Mouse (Mus musculus): ENCODE data around the gene Nmrk2. TPM values are rescaled to one million over a fixed set of nuclear protein-coding genes. Genes with fewer than 3 reads are reported as not detected.

The Nmrk2 gene
- total and polyA plus RNA-seq, 3 experiments, result not detected

DNA sequence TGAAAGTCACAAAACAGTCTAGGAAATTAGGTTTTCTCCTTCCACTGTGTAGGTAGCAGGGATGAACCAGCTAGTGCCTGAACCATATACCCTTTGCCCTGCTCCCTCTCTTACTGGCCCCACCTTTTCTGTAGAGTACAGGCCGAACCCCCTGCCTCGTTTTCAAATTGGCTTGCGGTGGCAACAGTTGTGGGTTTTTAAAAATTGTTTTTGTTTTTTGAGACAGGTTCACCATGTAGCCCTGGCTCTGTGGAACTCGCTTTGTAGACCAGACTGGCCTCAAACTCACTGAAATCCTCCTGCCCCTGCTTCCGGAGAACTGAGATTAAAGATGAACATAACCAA, 33.8 kb downstream of the Nmrk2 start:
- Histone ChIP-seq H3K9ac (ENCODE audit: insufficient read depth, low read depth) (peak overlapping the region; percentile 55), H3K27me3 (replicated peaks) (no peaks in the 10 kb centered on the region), H3K79me2 (replicated peaks; ENCODE audit: control insufficient read depth, extremely low read depth, insufficient read depth, poor library complexity, severe bottlenecking) (peaks cover 33% of the 10 kb centered on the region), H3K4me1 (ENCODE audit: control insufficient read depth in 1 of 2, insufficient read depth in 2 of 2) (peaks cover 16 to 47% of the 10 kb centered on the region in 2 experiments), H3K4me3 (replicated peaks in 1 of 3; ENCODE audit: low read depth in 2 of 3, low read length in 2 of 3, poor library complexity in 1 of 3) (peak overlapping the region; percentile 65 to 86 (median 80)), H3K9me3 (replicated peaks; ENCODE audit: low read length) (no peaks in the 10 kb centered on the region), H3K27ac (ENCODE audit: insufficient read depth, low read depth) (peak overlapping the region; percentile 61; the same call in 1 of the 2 replicates), H3K36me3 (replicated peaks in 1 of 2; ENCODE audit: control insufficient read depth in 1 of 2, insufficient read depth in 1 of 2, low read length in 1 of 2) (peaks cover 7 to 28% of the 10 kb centered on the region in 2 experiments), H3K4me2 (ENCODE audit: insufficient read depth, low read depth, poor library complexity, severe bottlenecking) (peak overlapping the region; percentile 84)
- TF ChIP-seq MXI1 (IDR thresholded peaks at IDR 0.05; ENCODE audit: low read depth, low read length), result no peak
- TF ChIP-seq JUND (conservative IDR thresholded peaks at IDR 0.05; ENCODE audit: low read depth, low read length), result no peak
- no peak for TF ChIP-seq SMC3 (IDR thresholded peaks at IDR 0.05; ENCODE audit: low read depth, low read length)
- TF ChIP-seq ZNF384 (IDR thresholded peaks at IDR 0.05; ENCODE audit: low read depth, low read length), result no peak
- no peak for TF ChIP-seq POLR2A (IDR thresholded peaks at IDR 0.05; ENCODE audit: low read depth, low read length)
- no peak for TF ChIP-seq ELF1 (IDR thresholded peaks at IDR 0.05; ENCODE audit: low read depth, low read length)
- no peak for TF ChIP-seq MAX (IDR thresholded peaks at IDR 0.05; ENCODE audit: low read length)
- no peak for TF ChIP-seq NELFE (IDR thresholded peaks at IDR 0.05; ENCODE audit: low read depth, low read length)
- no peak for TF ChIP-seq MAFK (IDR thresholded peaks at IDR 0.05; ENCODE audit: insufficient replicate concordance, low read length)
- TF ChIP-seq EP300 (IDR thresholded peaks at IDR 0.05; ENCODE audit: low read length), result no peak
- TF ChIP-seq NRF1 (IDR thresholded peaks at IDR 0.05; ENCODE audit: low read depth, low read length), result no peak
- no peak for TF ChIP-seq JUN (IDR thresholded peaks at IDR 0.05; ENCODE audit: insufficient read depth, low read depth, low read length)
- no peak; the same call in 1 of the 2 replicates for TF ChIP-seq ZMIZ1 (IDR thresholded peaks at IDR 0.05; ENCODE audit: low read depth, low read length)
- TF ChIP-seq CTCF (conservative IDR thresholded peaks at IDR 0.05 in 1 of 2, IDR thresholded peaks at IDR 0.05 in 1 of 2; ENCODE audit: low read depth in 2 of 2, low read length in 2 of 2), result no peak
- TF ChIP-seq E2F4 (IDR thresholded peaks at IDR 0.05; ENCODE audit: insufficient replicate concordance, low read depth, low read length), result no peak
- in situ Hi-C loops (cut with MboI; ENCODE audit: low pct_ligation_motif_present, low pct_unique_long_range_greater_than_20kb, low sequenced_read_pairs) (loop anchor here (10.0 kb wide), 1 partner anchor 243 kb away; no protein-coding TSS in a partner anchor), dilution Hi-C loops (cut with MboI; ENCODE audit: extremely low pct_ligation_motif_present, extremely low pct_unique_long_range_greater_than_20kb, low sequenced_read_pairs) (no loop called here)
- DNase-seq (ENCODE audit: extremely low read depth), result no peak

DNA sequence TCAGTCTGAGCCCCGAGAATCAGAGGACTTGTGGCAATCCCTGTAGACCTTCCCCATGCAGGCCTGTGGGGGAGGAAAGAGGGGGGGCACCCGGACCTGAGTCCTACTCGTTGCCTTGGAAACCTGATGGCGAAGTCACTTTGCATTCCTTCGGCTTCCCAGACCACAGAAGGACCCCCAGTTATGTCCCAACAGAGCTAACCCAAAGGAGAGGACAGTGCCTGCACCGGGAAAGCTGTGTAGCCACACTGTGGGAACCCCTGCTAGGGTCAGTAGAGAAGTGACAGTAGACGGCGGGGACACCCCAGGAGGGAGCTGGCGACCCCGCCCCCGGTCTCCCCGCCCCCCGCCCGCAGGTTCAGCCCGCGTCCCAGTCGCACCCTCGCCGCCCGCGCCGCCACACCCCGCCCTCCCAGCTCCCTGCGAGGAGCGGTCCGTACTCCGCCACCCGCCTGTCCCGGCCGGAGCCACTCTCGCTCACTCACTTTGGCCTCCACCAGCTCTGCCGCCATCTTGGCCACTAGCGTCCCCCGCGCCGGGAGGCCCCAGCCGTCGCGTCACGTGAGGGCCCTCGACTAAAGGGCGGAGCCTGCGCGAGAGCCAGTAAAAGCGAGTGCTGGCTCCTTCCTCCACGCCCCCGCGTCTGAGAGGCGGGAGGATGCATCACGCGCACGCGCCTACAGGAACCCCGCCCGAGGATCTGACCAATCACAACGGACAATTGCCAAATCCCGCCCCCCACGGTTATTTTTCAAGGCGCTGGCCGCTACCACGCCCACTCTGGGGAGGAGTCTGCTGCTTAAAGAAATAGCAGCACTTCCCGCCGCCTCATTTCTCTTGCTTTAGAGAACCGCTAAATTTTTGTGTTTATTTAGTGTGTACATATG, 34.4 kb downstream of the Nmrk2 start, which contains the start of gene Pias4:
Gene Pias4, minus strand, starts transcription at position 724 of the 887 bp plus-strand sequence.
- Histone ChIP-seq H3K79me2 (replicated peaks; ENCODE audit: control insufficient read depth, extremely low read depth, insufficient read depth, poor library complexity, severe bottlenecking) (peaks cover 33% of the 10 kb centered on the region), H3K27me3 (replicated peaks) (no peaks in the 10 kb centered on the region), H3K9ac (ENCODE audit: insufficient read depth, low read depth) (peak within 1 kb of the TSS; percentile 89), H3K4me1 (ENCODE audit: control insufficient read depth in 1 of 2, insufficient read depth in 2 of 2) (peaks cover 19 to 52% of the 10 kb centered on the region in 2 experiments), H3K27ac (ENCODE audit: insufficient read depth, low read depth) (peak within 1 kb of the TSS; percentile 61; the same call in 1 of the 2 replicates), H3K4me2 (ENCODE audit: insufficient read depth, low read depth, poor library complexity, severe bottlenecking) (peak within 1 kb of the TSS; percentile 98), H3K36me3 (replicated peaks in 1 of 2; ENCODE audit: control insufficient read depth in 1 of 2, insufficient read depth in 1 of 2, low read length in 1 of 2) (peaks cover 10 to 31% of the 10 kb centered on the region in 2 experiments), H3K4me3 (replicated peaks in 1 of 3; ENCODE audit: low read depth in 2 of 3, low read length in 2 of 3, poor library complexity in 1 of 3) (peak within 1 kb of the TSS; percentile 86 to 90 (median 90)), H3K9me3 (replicated peaks; ENCODE audit: low read length) (no peaks in the 10 kb centered on the region)
- DNase-seq (ENCODE audit: extremely low read depth), result peak; percentile 99
- in situ Hi-C loops (cut with MboI; ENCODE audit: low pct_ligation_motif_present, low pct_unique_long_range_greater_than_20kb, low sequenced_read_pairs) (loop anchor here (10.0 kb wide), 1 partner anchor 243 kb away; no protein-coding TSS in a partner anchor), dilution Hi-C loops (cut with MboI; ENCODE audit: extremely low pct_ligation_motif_present, extremely low pct_unique_long_range_greater_than_20kb, low sequenced_read_pairs) (no loop called here)
- TF ChIP-seq ELF1 (IDR thresholded peaks at IDR 0.05; ENCODE audit: low read depth, low read length) (peak; percentile 72), EP300 (IDR thresholded peaks at IDR 0.05; ENCODE audit: low read length) (no peak), BHLHE40 (IDR thresholded peaks at IDR 0.05; ENCODE audit: low read depth, low read length) (peak; percentile 98), HCFC1 (IDR thresholded peaks at IDR 0.05; ENCODE audit: low read depth, low read length) (peak; percentile 72), TBP (conservative IDR thresholded peaks at IDR 0.05; ENCODE audit: low read depth, low read length) (peak; percentile 91), USF2 (conservative IDR thresholded peaks at IDR 0.05; ENCODE audit: low read depth, low read length) (peak; percentile 93), MYC (IDR thresholded peaks at IDR 0.05; ENCODE audit: low read depth, low read length) (peak; percentile 31; the same call in 1 of the 2 replicates), JUN (IDR thresholded peaks at IDR 0.05; ENCODE audit: insufficient read depth, low read depth, low read length) (no peak), SMC3 (IDR thresholded peaks at IDR 0.05; ENCODE audit: low read depth, low read length) (no peak), POLR2AphosphoS2 (IDR thresholded peaks at IDR 0.05; ENCODE audit: low read depth, low read length) (no peak), MEF2A (IDR thresholded peaks at IDR 0.05; ENCODE audit: borderline replicate concordance, low read depth, low read length) (no peak; the same call in 1 of the 2 replicates), TCF12 (IDR thresholded peaks at IDR 0.05; ENCODE audit: low read depth, low read length) (peak; percentile 97), MAX (IDR thresholded peaks at IDR 0.05; ENCODE audit: low read length) (peak; percentile 93), POLR2A (IDR thresholded peaks at IDR 0.05; ENCODE audit: low read depth, low read length) (peak; percentile 81), ZMIZ1 (IDR thresholded peaks at IDR 0.05; ENCODE audit: low read depth, low read length) (peak; percentile 67; the same call in 1 of the 2 replicates), MAZ (IDR thresholded peaks at IDR 0.05; ENCODE audit: low read depth, low read length) (peak; percentile 86), SIN3A (IDR thresholded peaks at IDR 0.05; ENCODE audit: low read length) (peak; percentile 20; the same call in 1 of the 2 replicates), NRF1 (IDR thresholded peaks at IDR 0.05; ENCODE audit: low read depth, low read length) (peak; percentile 92), E2F4 (IDR thresholded peaks at IDR 0.05; ENCODE audit: insufficient replicate concordance, low read depth, low read length) (0 out of 2 replicates have a peak, but pooled peaks have one; percentile 42), NELFE (IDR thresholded peaks at IDR 0.05; ENCODE audit: low read depth, low read length) (peak; percentile 47; the same call in 1 of the 2 replicates), USF1 (IDR thresholded peaks at IDR 0.05; ENCODE audit: low read depth, low read length) (peak; percentile 97)
